Mouse (Mus musculus) ES-E14 (cell line): Measurements from ENCODE around the gene Smim26. TPM values are rescaled to one million over a fixed set of nuclear protein-coding genes. Genes with fewer than 3 reads are reported as not detected.
A peak's percentile ranks its signal among the peaks of the same experiment; 100 is the strongest.

Experiments used
- DNase-seq: peaks from one replicate; pipeline ENCODE4 v3.0.0-alpha.2; 2013; ENCODE audit warnings: low read depth, low spot score
- H3K27ac ChIP-seq: 2 replicates; pipeline ENCODE4 v1.5.1; 2012; ENCODE audit warnings: low read depth, mild to moderate bottlenecking, low read length, moderate library complexity, mixed read lengths; ENCODE audit not compliant: poor library complexity, insufficient read depth, severe bottlenecking
- H3K36me3 ChIP-seq: 2 replicates; pipeline ENCODE4 v1.6.1; 2012; ENCODE audit warnings: mild to moderate bottlenecking, low read length, moderate library complexity, mixed read lengths; ENCODE audit not compliant: control insufficient read depth, poor library complexity, insufficient read depth, severe bottlenecking
- H3K4me1 ChIP-seq, 2 experiments: fragments of 150-350 bp in 1 of 2; sonication (generic) in 1 of 2; 2 replicates each; pipeline ENCODE4 v1.6.1; 2012; ENCODE audit warnings: low read length in 2 of 2, mild to moderate bottlenecking in 1 of 2, mixed read lengths in 1 of 2; ENCODE audit not compliant: control insufficient read depth in 2 of 2, insufficient read depth in 2 of 2, poor library complexity in 1 of 2
- H3K4me3 ChIP-seq, 2 experiments: fragments of 150-350 bp in 1 of 2; sonication (generic) in 1 of 2; 2 replicates each; pipeline ENCODE4 v1.5.1; 2012; ENCODE audit warnings: low read length in 2 of 2, low read depth in 1 of 2, mild to moderate bottlenecking in 1 of 2, mixed read lengths in 1 of 2; ENCODE audit not compliant: insufficient read depth in 1 of 2, poor library complexity in 1 of 2, severe bottlenecking in 1 of 2
- H3K9ac ChIP-seq: 2 replicates; pipeline ENCODE4 v1.6.1; 2012; ENCODE audit warnings: low read depth, mild to moderate bottlenecking, low read length, mixed read lengths; ENCODE audit not compliant: poor library complexity, insufficient read depth, severe bottlenecking
- H3K9me3 ChIP-seq: fragments of 150-350 bp; sonication (generic); 2 replicates; pipeline ENCODE4 v1.6.1; 2012; ENCODE audit warnings: low read depth, mild to moderate bottlenecking, low read length; ENCODE audit not compliant: control insufficient read depth, insufficient read depth
- CHD2 ChIP-seq: IDR thresholded peaks from 2 replicates; pipeline ENCODE4 v1.6.1; 2014; ENCODE audit warnings: mild to moderate bottlenecking, low read depth, low read length, inconsistent platforms
- HCFC1 ChIP-seq: IDR thresholded peaks from 2 replicates; pipeline ENCODE4 v1.6.1; 2012; ENCODE audit warnings: low read length, inconsistent platforms, borderline replicate concordance; ENCODE audit not compliant: insufficient read depth
- MAFK ChIP-seq: IDR thresholded peaks from 2 replicates; pipeline ENCODE4 v1.6.1; 2014; ENCODE audit warnings: mild to moderate bottlenecking, low read depth, low read length, inconsistent platforms; ENCODE audit not compliant: insufficient read depth
- ZC3H11A ChIP-seq: IDR thresholded peaks from 2 replicates; pipeline ENCODE4 v1.6.1; 2012; ENCODE audit warnings: low read depth, mild to moderate bottlenecking, inconsistent platforms, low read length, borderline replicate concordance
- ZNF384 ChIP-seq: IDR thresholded peaks from 2 replicates; pipeline ENCODE4 v1.6.1; 2012; ENCODE audit warnings: low read depth, low read length, inconsistent platforms
- in situ Hi-C, 2 experiments: fragments of 600-800 bp; cut with MboI; formaldehyde crosslinking; loops; one replicate each; pipeline ENCODE4 v1.15.1; 2025; ENCODE audit warnings: low sequenced_read_pairs in 2 of 2, inconsistent platforms in 1 of 2; ENCODE audit not compliant: unreplicated experiment in 2 of 2
- total RNA-seq: library from RNA; depleted of rRNA; stranded (reverse); fragments of 300-350 nt; gene quantifications from 2 replicates; pipeline ENCODE4 v1.2.3, GENCODE M21; 2012

Smim26 gene
- total RNA-seq, 1 experiment: 35.6 TPM

GRCm38 (mm10) chr2:144598006-144598405 is 4.2 kb downstream of the Smim26 start:
- Histone ChIP-seq H3K27ac (no peak overlapping the region), H3K4me3 (no peak overlapping the region), H3K9ac (no peak overlapping the region), H3K4me1 (peaks cover 0 to 2% of the 10 kb centered on the region in 2 experiments; a peak in 1 of 4 replicates), H3K9me3 (no peaks in the 10 kb centered on the region), H3K36me3 (0 out of 2 replicates have a peak, but pooled peaks cover 2% of the 10 kb centered on the region)
- TF ChIP-seq HCFC1: no peak
- in situ Hi-C loops: no loop called here
- no peak for DNase-seq

DNA sequence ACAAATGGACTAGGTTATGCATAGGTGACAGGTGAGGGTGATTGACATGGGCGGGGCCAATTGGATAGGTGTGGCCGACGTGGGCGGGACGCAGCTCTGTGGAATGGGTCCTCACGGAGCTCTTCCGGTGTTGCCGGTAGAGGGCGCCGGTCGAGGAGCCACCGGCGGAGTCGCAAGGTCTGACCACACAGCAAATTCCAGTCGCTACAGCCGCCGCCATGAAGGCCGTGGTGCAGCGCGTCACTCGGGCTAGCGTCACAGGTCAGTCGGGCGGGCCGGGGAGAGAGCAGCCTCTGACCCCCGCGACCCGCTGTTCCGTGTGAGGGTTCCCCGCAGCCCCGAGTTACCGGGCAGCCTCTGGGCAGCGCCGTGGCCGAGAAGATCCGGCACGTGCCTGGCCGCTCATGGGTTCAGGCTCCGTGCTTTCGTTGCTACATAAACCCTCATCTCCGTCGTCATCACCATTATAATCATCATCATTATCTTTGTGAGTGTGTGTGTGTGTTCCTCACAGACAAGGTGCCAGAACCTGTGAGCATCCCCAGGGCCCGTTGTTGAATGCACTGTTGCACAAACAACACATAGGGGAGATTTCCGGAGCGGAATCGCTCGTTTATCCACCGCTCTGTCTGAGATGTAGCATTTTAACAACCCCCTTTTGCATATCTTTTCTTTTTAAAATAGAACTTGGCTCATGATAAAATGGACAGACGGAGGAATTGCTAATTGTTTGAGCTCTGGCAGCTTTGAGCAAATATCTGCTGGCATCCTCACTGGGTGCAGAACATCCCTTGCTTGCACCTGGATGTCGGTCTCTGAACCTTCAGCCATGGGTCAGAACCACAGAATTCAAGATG is 6.2 kb downstream of the Smim26 start, which contains the start of gene Dtd1:
Dtd1 (plus strand) TSS at position 67 of the 857 bp plus-strand sequence.
- H3K36me3 ChIP-seq: peaks cover 2% of the 10 kb centered on the region; the same call in 1 of the 2 replicates
- peak within 1 kb of the TSS; percentile 94 for H3K9ac ChIP-seq
- 0 out of 4 replicates have a peak, but pooled peaks cover 0 to 2% of the 10 kb centered on the region in 2 experiments for H3K4me1 ChIP-seq
- no peak within 1 kb of the TSS for H3K27ac ChIP-seq
- in situ Hi-C loops: no loop called here
- peak; percentile 83 for DNase-seq
- H3K9me3 ChIP-seq: no peaks in the 10 kb centered on the region
- H3K4me3 ChIP-seq: peak within 1 kb of the TSS; percentile 79 to 84
- no peak for TF ChIP-seq ZNF384
- TF ChIP-seq HCFC1: peak; percentile 75
- no peak for TF ChIP-seq MAFK
- no peak; the same call in 1 of the 2 replicates for TF ChIP-seq ZC3H11A
- no peak for TF ChIP-seq CHD2

GRCm38 (mm10) chr2:144601576-144601975 is 7.7 kb downstream of the Smim26 start:
- H3K4me1 ChIP-seq: peaks cover 0 to 4% of the 10 kb centered on the region in 2 experiments; a peak in 1 of 4 replicates
- no peak for DNase-seq

GRCm38 (mm10) chr2:144613956-144614355 is 20.1 kb downstream of the Smim26 start:
- Histone ChIP-seq H3K9ac (no peak overlapping the region), H3K4me1 (no peaks in the 10 kb centered on the region), H3K4me3 (no peak overlapping the region), H3K9me3 (no peaks in the 10 kb centered on the region), H3K27ac (no peak overlapping the region), H3K36me3 (no peaks in the 10 kb centered on the region)
- in situ Hi-C loops: no loop called here
- TF ChIP-seq HCFC1: no peak
- no peak for TF ChIP-seq ZNF384
- no peak for TF ChIP-seq ZC3H11A
- TF ChIP-seq CHD2: no peak
- no peak for TF ChIP-seq MAFK
- DNase-seq: no peak

More at GRCm38 (mm10) chr2:144601576-144601975, 7.7 kb downstream of the Smim26 start:
- H3K27ac ChIP-seq: no peak overlapping the region
- H3K4me3 ChIP-seq: no peak overlapping the region
- in situ Hi-C loops: no loop called here
- no peaks in the 10 kb centered on the region for H3K9me3 ChIP-seq
- no peak overlapping the region for H3K9ac ChIP-seq
- no peaks in the 10 kb centered on the region; the same call in 1 of the 2 replicates for H3K36me3 ChIP-seq
- TF ChIP-seq CHD2: no peak
- TF ChIP-seq HCFC1: no peak
- TF ChIP-seq MAFK: no peak
- TF ChIP-seq ZC3H11A: no peak
- TF ChIP-seq ZNF384: no peak
